Mouse (Mus musculus) E14TG2a.4 (cell line): Measurements from ENCODE around the gene Slc6a9.

ENCODE experiments used
- CTCF ChIP-seq: conservative IDR thresholded peaks from 2 replicates; pipeline ENCODE4 v1.5.1; 2014; ENCODE audit warnings: low read length
- POU5F1 ChIP-seq: IDR thresholded peaks from 2 replicates; pipeline ENCODE4 v1.6.1; 2014; ENCODE audit warnings: low read length, borderline replicate concordance

DNA sequence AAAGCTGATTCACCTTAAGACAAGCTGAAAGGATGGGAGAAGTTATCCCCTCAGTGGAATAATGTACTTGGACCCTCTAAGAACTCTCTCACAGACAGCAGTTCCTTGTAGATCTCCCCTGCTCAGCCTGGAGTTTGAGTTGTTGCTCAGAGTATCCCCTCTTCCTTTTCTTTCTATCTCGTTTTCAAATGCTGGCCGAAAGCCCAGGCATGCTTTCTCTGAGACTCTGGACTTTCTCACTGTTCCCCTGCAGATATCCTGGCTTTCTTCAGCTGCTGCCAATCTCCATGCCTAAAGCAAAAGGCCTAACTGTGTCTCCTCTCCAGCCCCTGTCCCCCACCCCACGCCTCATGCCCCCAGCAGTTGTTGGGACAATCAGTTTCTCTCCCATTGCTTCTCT is 84.0 kb downstream of the Slc6a9 start:
- no peak for TF ChIP-seq CTCF
- no peak for TF ChIP-seq POU5F1
